ENCODE assay signal across 8 mouse cellular contexts in the genomic region with DNA sequence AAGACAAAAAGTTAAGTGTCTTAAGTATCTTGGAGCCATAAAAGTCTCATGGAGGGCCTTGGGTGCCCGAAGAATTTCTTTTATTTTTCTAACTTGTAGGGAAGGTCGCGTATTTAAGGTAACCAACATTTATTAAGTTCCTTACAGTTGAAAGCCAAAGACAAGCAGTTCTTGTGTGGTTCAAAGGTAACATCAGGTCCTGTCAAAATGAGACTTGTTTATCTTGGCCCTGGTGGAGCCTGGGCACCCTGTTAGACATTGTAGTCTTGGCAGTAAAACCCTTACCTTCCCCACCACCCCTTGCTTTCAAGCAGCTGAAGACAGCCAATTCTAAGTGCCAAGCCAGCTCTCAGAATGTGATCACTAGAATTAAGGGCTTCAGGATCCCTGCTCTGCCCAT. TPM values are rescaled to one million over a fixed set of nuclear protein-coding genes. Genes with fewer than 3 reads are reported as not detected.
A peak's percentile ranks its signal among the peaks of the same experiment; 100 is the strongest.
DNase-seq lines count a peak whose midpoint lies in the region; ATAC-seq and TF ChIP-seq lines count a peak whose summit lies in the region.
"Had no signal": no experiment of that assay in that cellular context is flagged by ENCODE, and none has a peak within 500 bp of the region (broad histone marks: within the 10 kb centered on the region; RNA-seq: fewer than 3 reads in every experiment).

No protein-coding gene starts in this region.

- peaks cover 4% of the 10 kb centered on the region; the same call in 1 of the 2 replicates for H3K4me1 ChIP-seq in forebrain, postnatal 0 days (ENCODE audit: insufficient read depth)
- H3K4me1 ChIP-seq in liver, embryonic 11.5 days (replicated peaks; ENCODE audit: control insufficient read depth, insufficient read depth, low read length), result peaks cover 12% of the 10 kb centered on the region

- H3K36me3 ChIP-seq in forebrain, postnatal 0 days (ENCODE audit: insufficient read depth), result no peaks in the 10 kb centered on the region
- H3K36me3 ChIP-seq in liver, embryonic 11.5 days (ENCODE audit: control insufficient read depth, insufficient read depth, low read length), result peaks cover 6% of the 10 kb centered on the region

- peak overlapping the region; percentile 73 for H3K4me3 ChIP-seq in forebrain, postnatal 0 days (ENCODE audit: low read depth, low read length)
- peak overlapping the region; percentile 80 for H3K4me3 ChIP-seq in liver, embryonic 11.5 days (ENCODE audit: low read depth, low read length)

- no peaks in the 10 kb centered on the region for H3K27me3 ChIP-seq in forebrain, postnatal 0 days (ENCODE audit: insufficient read depth, low read length)
- no peaks in the 10 kb centered on the region for H3K27me3 ChIP-seq in liver, embryonic 11.5 days (replicated peaks; ENCODE audit: control insufficient read depth, insufficient read depth, low read length)

- no peak for TF ChIP-seq CTCF in forebrain, postnatal 0 days (IDR thresholded peaks at IDR 0.05; ENCODE audit: low read depth)

- no peaks in the 10 kb centered on the region for H3K9me3 ChIP-seq in forebrain, postnatal 0 days (ENCODE audit: low read length)
- no peaks in the 10 kb centered on the region for H3K9me3 ChIP-seq in liver, embryonic 11.5 days (ENCODE audit: control insufficient read depth, low read length)

- 80% methylated on average over 3 of the region's 3 CpGs for WGBS in forebrain, postnatal 0 days
- WGBS in liver, embryonic 11.5 days, result 80% methylated on average over 3 of the region's 3 CpGs

- no peak overlapping the region for H3K27ac ChIP-seq in forebrain, postnatal 0 days (ENCODE audit: low read depth, low read length)
- H3K27ac ChIP-seq in liver, embryonic 11.5 days (ENCODE audit: low read depth, low read length), result no peak overlapping the region

- 0 out of 2 replicates have a peak overlapping the region, but pooled peaks have one; percentile 87 for H3K9ac ChIP-seq in forebrain, postnatal 0 days
- H3K9ac ChIP-seq in liver, embryonic 11.5 days (ENCODE audit: low read depth, low read length), result peak overlapping the region; percentile 72

- intact Hi-C loops in left cerebral cortex, postnatal 10 days (cut with DNase I), result loop anchor here (5.0 kb wide), 1 partner anchor 101 kb away; a partner anchor contains a TSS

- DNase-seq in 3134 (ENCODE audit: extremely low read depth, insufficient read length, low spot score) (peak; percentile 15), 416B (ENCODE audit: low read depth) (peak; percentile 14)
- no peak for DNase-seq in forebrain, postnatal 0 days
- no peak for DNase-seq in liver, embryonic 11.5 days (ENCODE audit: low spot score)
- DNase-seq in left cerebral cortex, postnatal 10 days (ENCODE audit: extremely low spot score in 1 of 2, low spot score in 2 of 2), result no peak
- DNase-seq in layer of hippocampus, postnatal 25 days (ENCODE audit: extremely low spot score in 1 of 2, low spot score in 1 of 2), result no peak
- DNase-seq in layer of hippocampus, postnatal 10 days (ENCODE audit: low spot score in 2 of 2), result no peak

- H3K4me2 ChIP-seq in forebrain, postnatal 0 days (ENCODE audit: low read depth), result peak overlapping the region; percentile 54
- H3K4me2 ChIP-seq in liver, embryonic 11.5 days, result peak overlapping the region; percentile 85

- no peak for ATAC-seq in forebrain, postnatal 0 days
- ATAC-seq in liver, embryonic 11.5 days (replicated peaks; ENCODE audit: low FRiP score), result no peak

RNA-seq across cellular contexts. Expression of a gene that starts 0.9 kb away (rescaled TPM):
- 21.7 and 24.8 TPM in 2 replicates for total RNA-seq in forebrain, postnatal 0 days (2014; rRNA removed)
- polyA plus RNA-seq in forebrain, postnatal 0 days (2015; fragmentation: Nextera tagmentation; extraction: Ambion mirVana), result 7.4 and 9.6 TPM in 2 replicates
- polyA plus RNA-seq in liver, embryonic 11.5 days (2014; fragmentation: Nextera tagmentation; extraction: Ambion mirVana), result 14.7 and 16.4 TPM in 2 replicates
- total RNA-seq in left cerebral cortex, postnatal 10 days (2021), result 10 to 100 TPM; 15.5 to 17.6 TPM
- 10 to 100 TPM; 16.7 to 21.1 TPM for total RNA-seq in layer of hippocampus, postnatal 25 days (2021)
- total RNA-seq in layer of hippocampus, postnatal 10 days (2021), result 10 to 100 TPM; 17.5 to 18.6 TPM

RNA-seq across cellular contexts. Expression of a gene that starts 25.6 kb away (rescaled TPM):
- total RNA-seq in forebrain, postnatal 0 days (2014; rRNA removed), result 1,247 and 1,493 TPM in 2 replicates
- 1,714 and 1,956 TPM in 2 replicates for polyA plus RNA-seq in forebrain, postnatal 0 days (2015; fragmentation: Nextera tagmentation; extraction: Ambion mirVana)
- polyA plus RNA-seq in liver, embryonic 11.5 days (2014; fragmentation: Nextera tagmentation; extraction: Ambion mirVana), result 0.59 and 0.74 TPM in 2 replicates
- total RNA-seq in left cerebral cortex, postnatal 10 days (2021), result 1,000 to 10,000 TPM; 1,052 to 1,067 TPM
- 100 to 1,000 TPM; 567 to 677 TPM for total RNA-seq in layer of hippocampus, postnatal 25 days (2021)
- total RNA-seq in layer of hippocampus, postnatal 10 days (2021), result 1,000 to 10,000 TPM in 1 of 2 experiments, 100 to 1,000 TPM in 1; 968 to 1,016 TPM
- polyA plus RNA-seq: testis, adult 2 months had no signal

RNA-seq across cellular contexts. Expression of a gene that starts 30.8 kb away (rescaled TPM):
- 42.8 and 64.4 TPM in 2 replicates for total RNA-seq in forebrain, postnatal 0 days (2014; rRNA removed)
- polyA plus RNA-seq in forebrain, postnatal 0 days (2015; fragmentation: Nextera tagmentation; extraction: Ambion mirVana), result 13.8 and 20.6 TPM in 2 replicates
- 58.8 and 66.4 TPM in 2 replicates for polyA plus RNA-seq in liver, embryonic 11.5 days (2014; fragmentation: Nextera tagmentation; extraction: Ambion mirVana)
- total RNA-seq in left cerebral cortex, postnatal 10 days (2021), result 10 to 100 TPM; 41.1 to 46.6 TPM
- total RNA-seq in layer of hippocampus, postnatal 25 days (2021), result 10 to 100 TPM; 27.3 to 34.9 TPM
- total RNA-seq in layer of hippocampus, postnatal 10 days (2021), result 10 to 100 TPM; 39.5 to 46.1 TPM

RNA-seq across cellular contexts. Expression of a gene that starts 46.9 kb away (rescaled TPM):
- total RNA-seq in forebrain, postnatal 0 days (2014; rRNA removed), result 1.7 and 1.8 TPM in 2 replicates
- 0.10 and 0.24 TPM in 2 replicates for polyA plus RNA-seq in forebrain, postnatal 0 days (2015; fragmentation: Nextera tagmentation; extraction: Ambion mirVana)
- 2.4 and 2.6 TPM in 2 replicates for polyA plus RNA-seq in liver, embryonic 11.5 days (2014; fragmentation: Nextera tagmentation; extraction: Ambion mirVana)
- 1 to 10 TPM; 1.4 to 1.7 TPM for total RNA-seq in left cerebral cortex, postnatal 10 days (2021)
- 1 to 10 TPM; 1.8 to 2.1 TPM for total RNA-seq in layer of hippocampus, postnatal 25 days (2021)
- total RNA-seq in layer of hippocampus, postnatal 10 days (2021), result 1 to 10 TPM; 1.2 to 1.8 TPM

Comparison
In these comparisons a context has a peak if more than half of its experiments do, and no peak if none do; other contexts are left out.
1. DNase-seq: peak in 3134 (single experiment) and 416B (single experiment); none in forebrain, postnatal 0 days (single experiment), liver, embryonic 11.5 days (single experiment), left cerebral cortex, postnatal 10 days (0 of 2), layer of hippocampus, postnatal 25 days (0 of 2) and layer of hippocampus, postnatal 10 days (0 of 2).